Mouse (Mus musculus): ENCODE results near the gene Pask. TPM values are rescaled to one million over a fixed set of nuclear protein-coding genes. Genes with fewer than 3 reads are reported as not detected.
"Not testable (repeated sequence)": the region's sequence is repeated elsewhere in the genome, so short reads cannot be mapped to it uniquely, and the experiment has no call there.

Pask gene
- polyA plus RNA-seq, 1 experiment from 2014 or later: 11.6 TPM

DNA sequence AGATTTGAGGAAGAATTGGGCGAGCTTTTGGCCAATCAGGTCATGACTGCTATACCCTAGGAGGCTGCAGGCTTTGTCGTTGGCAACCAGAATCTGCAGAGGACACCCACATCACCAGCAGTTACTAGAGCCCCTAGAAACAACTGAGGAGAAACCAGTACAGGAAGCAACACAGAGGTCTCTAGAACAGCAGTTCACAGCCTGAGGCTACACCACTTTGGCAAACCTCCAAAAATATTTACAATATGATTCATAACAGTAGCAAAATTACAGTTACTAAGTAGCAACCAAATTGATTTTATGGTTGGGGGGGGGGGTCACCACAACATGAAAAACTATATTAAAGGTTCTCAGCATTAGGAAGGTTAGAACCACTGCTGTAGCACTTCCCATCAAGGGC lies 8.7 kb downstream of the Pask start:
- ATAC-seq (ENCODE audit: insufficient read depth, low FRiP score, low read depth): no peak
- Histone ChIP-seq H3K27me3 (replicated peaks) (no peaks in the 10 kb centered on the region), H3K4me3 (replicated peaks) (no peak overlapping the region), H3K9me3 (no peaks in the 10 kb centered on the region), H3K4me2 (no peak overlapping the region), H3K4me1 (no peaks in the 10 kb centered on the region), H3K36me3 (peaks cover 9% of the 10 kb centered on the region; the same call in 1 of the 2 replicates), H3K9ac (no peak overlapping the region), H3K27ac (no peak overlapping the region)
- WGBS: 72% methylated on average over 2 of the region's 2 CpGs

DNA sequence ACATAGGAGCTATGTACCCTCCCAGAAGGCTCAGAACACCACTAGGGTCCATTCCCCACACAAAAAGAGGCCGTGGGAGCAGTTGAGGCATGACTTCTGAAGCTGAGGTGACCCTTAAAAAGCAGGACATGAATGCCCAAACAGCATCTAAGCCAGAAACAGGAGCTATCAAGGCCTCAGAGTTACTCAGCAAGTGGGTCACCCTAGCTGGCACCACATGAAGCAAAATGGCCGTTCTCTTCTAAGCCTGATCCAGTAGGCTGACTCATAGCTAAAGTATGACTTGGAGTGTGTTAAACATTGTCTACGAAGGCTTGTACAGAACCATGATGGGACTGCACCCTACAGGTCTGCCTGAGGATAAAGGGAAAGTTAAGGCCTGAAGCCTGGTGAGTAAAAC lies 16.8 kb downstream of the Pask start:
- no peak overlapping the region for H3K27ac ChIP-seq
- WGBS: 85% methylated on average over 3 of the region's 3 CpGs
- H3K9ac ChIP-seq: no peak overlapping the region
- H3K9me3 ChIP-seq: no peaks in the 10 kb centered on the region
- no peaks in the 10 kb centered on the region for H3K4me1 ChIP-seq
- H3K36me3 ChIP-seq: peaks cover 15% of the 10 kb centered on the region; the same call in 1 of the 2 replicates
- no peak for ATAC-seq (ENCODE audit: insufficient read depth, low FRiP score, low read depth)
- no peak overlapping the region for H3K4me3 ChIP-seq (replicated peaks)
- no peak overlapping the region for H3K4me2 ChIP-seq
- H3K27me3 ChIP-seq (replicated peaks): no peaks in the 10 kb centered on the region

DNA sequence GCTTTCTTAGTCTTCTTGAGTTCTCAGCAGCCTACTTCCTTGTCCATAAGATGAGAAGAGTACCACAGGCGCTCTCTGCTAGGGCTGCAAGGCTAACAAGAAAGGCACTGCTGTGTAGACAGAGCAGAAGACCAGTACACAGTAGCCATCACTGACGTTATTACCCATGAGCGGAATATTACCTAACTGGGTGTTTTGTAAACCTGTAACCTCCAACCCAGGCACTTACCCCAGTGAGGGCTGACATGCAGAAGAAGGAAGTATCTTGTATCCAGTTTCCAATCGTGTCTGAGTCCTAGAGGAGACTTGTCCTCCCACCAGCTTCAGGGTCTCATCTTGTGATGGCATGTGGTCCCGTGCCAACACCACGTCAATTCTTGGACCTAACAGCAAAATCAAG lies 19.3 kb downstream of the Pask start:
- Histone ChIP-seq H3K4me2 (no peak overlapping the region), H3K36me3 (peaks cover 25% of the 10 kb centered on the region; the same call in 1 of the 2 replicates), H3K9ac (no peak overlapping the region), H3K27ac (no peak overlapping the region), H3K9me3 (no peaks in the 10 kb centered on the region), H3K27me3 (replicated peaks) (no peaks in the 10 kb centered on the region), H3K4me1 (no peaks in the 10 kb centered on the region), H3K4me3 (replicated peaks) (no peak overlapping the region)
- 92% methylated on average over 6 of the region's 6 CpGs for WGBS
- ATAC-seq (ENCODE audit: insufficient read depth, low FRiP score, low read depth): no peak

DNA sequence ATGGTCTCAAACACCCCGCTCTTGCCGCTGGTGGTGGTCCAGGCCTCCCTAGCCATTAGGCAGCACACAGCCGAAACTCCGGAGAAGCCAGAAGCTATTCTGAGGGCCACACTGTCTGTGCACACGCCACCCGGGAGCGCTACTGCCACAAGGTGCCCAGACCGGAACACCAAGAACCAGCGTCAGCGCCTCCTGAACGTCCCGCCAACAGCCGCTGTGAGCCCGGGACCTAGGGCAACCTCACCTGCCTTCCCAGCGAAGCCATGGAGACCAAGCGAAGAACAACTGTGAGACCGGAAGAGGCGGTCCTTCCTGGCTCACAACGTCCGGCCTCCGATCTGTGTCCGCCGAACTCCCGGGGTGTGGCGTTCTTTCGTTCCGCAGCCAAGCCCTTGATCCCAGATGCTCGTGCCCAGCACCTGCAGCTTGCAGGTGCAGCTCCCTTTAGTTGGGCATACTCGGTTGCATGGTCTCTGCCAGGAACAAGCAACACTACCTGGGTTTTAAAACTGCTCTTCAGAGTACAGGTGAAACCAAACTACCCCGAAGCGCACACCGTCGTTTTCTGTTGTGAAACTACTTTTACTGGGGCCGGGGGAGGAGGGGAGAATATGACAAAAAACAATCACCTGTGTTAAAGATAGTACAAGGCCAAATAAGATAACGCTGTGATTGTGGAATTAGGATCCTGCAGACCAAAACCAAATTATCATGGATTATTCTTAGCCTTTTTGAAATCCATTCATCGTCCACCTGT lies 37.5 kb downstream of the Pask start, which contains the start of gene Mterf4:
Gene Mterf4, minus strand, starts transcription at position 335 of the 757 bp plus-strand sequence.
- Histone ChIP-seq H3K27me3 (replicated peaks) (no peaks in the 10 kb centered on the region), H3K4me2 (peak within 1 kb of the TSS; percentile 62), H3K4me3 (replicated peaks) (peak within 1 kb of the TSS; percentile 66), H3K4me1 (peaks cover 6% of the 10 kb centered on the region; the same call in 1 of the 2 replicates), H3K36me3 (peaks cover 26% of the 10 kb centered on the region), H3K27ac (0 out of 2 replicates have a peak within 1 kb of the TSS, but pooled peaks have one; percentile 17), H3K9ac (peak within 1 kb of the TSS; percentile 53; the same call in 1 of the 2 replicates), H3K9me3 (no peaks in the 10 kb centered on the region)
- peak; percentile 95 for ATAC-seq (ENCODE audit: insufficient read depth, low FRiP score, low read depth)
- WGBS: 7% methylated on average over 36 of the region's 36 CpGs

DNA sequence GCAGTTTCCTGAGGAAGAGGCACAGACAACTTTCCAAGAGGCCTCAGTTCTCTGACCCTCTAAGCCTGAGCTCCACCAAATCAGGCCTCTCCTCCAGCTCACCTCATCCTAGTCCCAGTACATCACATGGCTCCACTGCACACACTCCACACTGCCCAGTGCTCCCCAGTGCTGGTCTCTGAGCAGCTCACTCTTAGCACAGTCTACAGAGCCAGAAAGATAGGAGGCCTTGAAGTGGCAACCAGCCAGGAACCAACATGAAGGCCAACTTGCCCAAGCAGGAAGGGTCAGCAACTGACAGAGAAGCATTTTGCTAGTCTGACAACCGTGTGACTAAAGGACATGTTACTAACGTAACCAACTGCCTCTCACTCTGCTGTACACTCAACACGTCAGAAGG lies 42.7 kb downstream of the Pask start:
- no peaks in the 10 kb centered on the region for H3K27me3 ChIP-seq (replicated peaks)
- no peak for ATAC-seq (ENCODE audit: insufficient read depth, low FRiP score, low read depth)
- peaks cover 6% of the 10 kb centered on the region; the same call in 1 of the 2 replicates for H3K4me1 ChIP-seq
- no peak overlapping the region for H3K4me2 ChIP-seq
- WGBS: 85% methylated on average over 3 of the region's 3 CpGs
- H3K9ac ChIP-seq: no peak overlapping the region
- H3K4me3 ChIP-seq (replicated peaks): no peak overlapping the region
- H3K9me3 ChIP-seq: no peaks in the 10 kb centered on the region
- H3K36me3 ChIP-seq: peaks cover 46% of the 10 kb centered on the region
- no peak overlapping the region for H3K27ac ChIP-seq

DNA sequence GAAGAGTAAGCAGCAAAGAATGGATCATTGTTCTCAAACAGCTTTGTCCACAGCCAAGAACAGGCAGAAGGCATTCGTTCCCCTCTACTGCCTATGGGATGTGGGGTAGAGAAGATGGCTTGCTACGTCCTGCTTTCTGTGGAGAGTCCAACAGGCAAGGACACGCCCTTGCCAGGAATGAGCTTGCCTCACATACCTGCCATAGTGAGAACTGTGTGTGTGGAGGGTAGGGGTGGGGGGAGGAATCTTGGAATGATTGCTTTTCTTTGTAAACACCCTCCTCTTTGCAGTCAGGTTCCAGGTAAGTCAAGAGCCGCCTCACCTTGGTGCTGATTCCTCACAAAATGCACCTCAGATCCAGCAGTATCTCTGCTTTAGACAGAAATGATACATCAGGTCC lies 43.5 kb downstream of the Pask start:
- Histone ChIP-seq H3K36me3 (peaks cover 46% of the 10 kb centered on the region), H3K9ac (no peak overlapping the region), H3K27ac (no peak overlapping the region), H3K4me3 (replicated peaks) (no peak overlapping the region), H3K9me3 (no peaks in the 10 kb centered on the region), H3K4me1 (peaks cover 3% of the 10 kb centered on the region; the same call in 1 of the 2 replicates), H3K4me2 (no peak overlapping the region), H3K27me3 (replicated peaks) (no peaks in the 10 kb centered on the region)
- no peak for ATAC-seq (ENCODE audit: insufficient read depth, low FRiP score, low read depth)
- 68% methylated on average over 4 of the region's 4 CpGs for WGBS

DNA sequence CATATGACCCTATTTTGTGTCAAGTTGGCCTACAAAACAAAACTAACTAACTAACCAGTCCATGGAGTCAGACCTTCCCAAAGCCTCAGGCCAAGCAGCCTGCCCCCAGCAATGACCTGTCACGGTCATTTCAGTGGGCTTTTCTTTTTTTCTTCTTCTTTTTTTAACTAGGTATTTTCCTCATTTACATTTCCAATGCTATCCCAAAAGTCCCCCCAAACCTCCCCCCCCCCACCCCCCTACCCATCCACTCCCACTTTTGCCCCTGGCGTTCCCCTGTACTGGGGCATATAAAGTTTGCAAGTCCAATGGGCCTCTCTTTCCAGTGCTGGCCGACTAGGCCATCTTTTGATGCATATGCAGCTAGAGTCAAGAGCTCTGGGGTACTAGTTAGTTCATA lies 48.8 kb downstream of the Pask start:
- not testable (repeated sequence) for ATAC-seq (ENCODE audit: insufficient read depth, low FRiP score, low read depth); H3K27ac ChIP-seq; H3K4me2 ChIP-seq; H3K4me1 ChIP-seq; H3K9ac ChIP-seq; H3K9me3 ChIP-seq; H3K27me3 ChIP-seq (replicated peaks); H3K4me3 ChIP-seq (replicated peaks)
- WGBS: 75% methylated on average over 3 of the region's 3 CpGs
- peaks cover 11% of the 10 kb centered on the region for H3K36me3 ChIP-seq

DNA sequence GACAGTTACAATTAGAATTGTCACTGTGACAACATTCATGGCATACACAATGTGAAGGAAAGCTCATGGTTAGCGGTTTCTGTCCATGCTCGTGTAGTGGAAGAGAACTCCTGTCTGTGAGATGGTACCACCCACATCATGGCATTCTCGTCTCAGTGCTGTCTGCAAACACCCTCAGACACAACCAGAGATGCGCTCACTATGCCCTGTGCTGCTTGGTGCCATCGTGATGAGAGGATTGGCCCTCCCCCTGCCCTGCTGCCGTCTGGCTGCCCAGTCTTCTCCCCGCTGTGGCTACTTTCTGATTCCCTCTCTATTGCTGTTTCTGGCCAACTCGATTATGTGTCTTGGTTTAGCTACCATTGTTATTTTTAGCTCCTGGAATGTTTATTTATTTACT lies 51.3 kb downstream of the Pask start:
- no peak for ATAC-seq (ENCODE audit: insufficient read depth, low FRiP score, low read depth)
- H3K36me3 ChIP-seq: peaks cover 5% of the 10 kb centered on the region
- H3K9ac ChIP-seq: no peak overlapping the region
- no peak overlapping the region for H3K4me3 ChIP-seq (replicated peaks)
- H3K27ac ChIP-seq: no peak overlapping the region
- no peaks in the 10 kb centered on the region for H3K27me3 ChIP-seq (replicated peaks)
- H3K4me1 ChIP-seq: no peaks in the 10 kb centered on the region
- 74% methylated on average over 8 of the region's 8 CpGs for WGBS
- no peaks in the 10 kb centered on the region for H3K9me3 ChIP-seq
- no peak overlapping the region for H3K4me2 ChIP-seq

DNA sequence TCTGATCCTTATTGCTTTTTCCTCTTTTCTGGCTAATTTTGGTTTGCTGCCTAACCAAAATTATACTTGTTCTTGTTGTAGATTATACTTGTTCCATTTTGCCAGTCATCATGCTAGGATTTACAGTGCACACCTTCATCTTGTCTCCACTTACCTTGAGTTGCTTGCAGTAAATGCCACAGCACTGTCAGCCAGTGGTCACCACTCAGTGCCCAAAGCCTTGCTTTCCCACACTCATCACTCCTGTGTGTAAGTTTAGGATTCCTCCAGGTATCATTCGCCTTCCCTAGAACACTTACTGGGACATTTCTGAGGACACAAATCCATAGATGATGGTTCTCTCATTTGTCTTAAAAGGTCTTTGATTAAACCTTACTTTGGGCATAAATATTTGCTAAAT lies 51.7 kb downstream of the Pask start:
- no peak for ATAC-seq (ENCODE audit: insufficient read depth, low FRiP score, low read depth)
- H3K9me3 ChIP-seq: no peaks in the 10 kb centered on the region
- H3K4me2 ChIP-seq: no peak overlapping the region
- H3K4me1 ChIP-seq: no peaks in the 10 kb centered on the region
- H3K27me3 ChIP-seq (replicated peaks): no peaks in the 10 kb centered on the region
- peaks cover 5% of the 10 kb centered on the region for H3K36me3 ChIP-seq
- H3K9ac ChIP-seq: no peak overlapping the region
- no peak overlapping the region for H3K4me3 ChIP-seq (replicated peaks)
- WGBS: 81% methylated on average over 1 of the region's 1 CpGs
- no peak overlapping the region for H3K27ac ChIP-seq

DNA sequence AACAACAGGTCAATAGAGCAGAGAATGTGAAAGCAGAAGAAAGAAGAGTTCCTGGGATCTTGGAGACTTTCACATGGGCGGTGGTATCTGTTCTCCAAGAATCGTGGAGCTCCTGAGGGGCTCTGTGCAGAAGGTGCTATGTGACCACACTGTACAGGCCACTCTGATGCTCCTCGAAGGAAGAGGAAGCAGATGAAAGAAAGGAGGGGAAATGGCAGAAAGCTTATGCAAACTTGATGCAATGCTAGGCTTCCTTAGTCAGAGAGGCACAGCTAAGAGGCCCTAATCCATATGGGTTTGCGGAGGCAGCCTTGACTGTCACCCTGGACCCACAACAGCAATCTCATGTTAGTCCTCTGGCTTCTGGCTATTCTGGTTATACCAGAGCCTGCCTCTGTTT lies 52.3 kb downstream of the Pask start:
- Histone ChIP-seq H3K9ac (no peak overlapping the region), H3K4me1 (no peaks in the 10 kb centered on the region), H3K4me2 (no peak overlapping the region), H3K36me3 (no peaks in the 10 kb centered on the region; the same call in 1 of the 2 replicates), H3K9me3 (no peaks in the 10 kb centered on the region), H3K27me3 (replicated peaks) (no peaks in the 10 kb centered on the region), H3K27ac (no peak overlapping the region), H3K4me3 (replicated peaks) (no peak overlapping the region)
- ATAC-seq (ENCODE audit: insufficient read depth, low FRiP score, low read depth): no peak
- 81% methylated on average over 4 of the region's 4 CpGs for WGBS

DNA sequence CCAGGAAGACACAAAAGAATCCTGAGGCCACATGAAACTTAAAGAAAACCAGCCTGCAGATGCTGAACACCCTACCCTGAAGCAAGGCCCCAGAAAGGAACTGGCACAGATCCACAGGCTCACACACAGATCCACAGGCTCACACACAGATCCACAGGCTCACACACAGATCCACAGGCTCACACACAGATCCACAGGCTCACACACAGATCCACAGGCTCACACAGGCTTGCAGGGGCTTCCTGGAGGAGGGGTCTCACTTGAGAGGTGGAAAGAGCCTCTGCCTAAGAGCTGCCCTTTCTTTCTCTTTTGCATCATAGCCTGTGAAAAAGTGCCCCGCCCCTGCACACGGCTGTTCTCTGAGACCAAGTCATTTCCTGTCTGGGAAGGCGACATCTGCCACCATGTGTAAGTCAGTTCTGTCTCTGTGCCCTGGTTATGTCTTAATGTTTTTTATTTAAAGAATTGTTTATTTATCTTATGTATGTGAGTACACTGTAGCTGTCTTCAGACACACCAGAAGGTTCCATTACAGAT lies 53.5 kb downstream of the Pask start:
- Histone ChIP-seq H3K4me3 (replicated peaks) (no peak overlapping the region), H3K36me3 (no peaks in the 10 kb centered on the region), H3K9me3 (no peaks in the 10 kb centered on the region)

DNA sequence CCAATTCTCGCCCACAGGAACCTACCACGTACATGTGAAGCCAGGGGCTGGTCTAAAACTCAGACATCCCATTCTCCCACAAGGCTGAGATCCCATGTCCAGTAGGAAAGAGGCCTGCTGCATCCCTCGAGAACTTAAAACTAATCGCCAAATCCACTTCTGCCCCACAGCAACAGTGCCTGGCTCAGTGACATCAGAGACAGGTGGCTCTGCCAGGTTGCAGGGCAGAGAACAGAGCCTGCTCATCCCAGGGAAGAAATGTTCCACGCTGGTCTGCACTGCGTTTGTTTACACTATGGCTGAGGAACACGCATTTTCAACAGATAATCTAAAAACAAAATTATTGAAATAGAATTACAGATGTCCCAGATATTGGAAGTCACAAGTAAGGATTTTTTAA lies 66.2 kb downstream of the Pask start:
- no peak for ATAC-seq (ENCODE audit: insufficient read depth, low FRiP score, low read depth)
- H3K27ac ChIP-seq: no peak overlapping the region
- H3K4me1 ChIP-seq: no peaks in the 10 kb centered on the region
- H3K4me2 ChIP-seq: no peak overlapping the region
- H3K27me3 ChIP-seq (replicated peaks): no peaks in the 10 kb centered on the region
- no peak overlapping the region for H3K4me3 ChIP-seq (replicated peaks)
- no peak overlapping the region for H3K9ac ChIP-seq
- no peaks in the 10 kb centered on the region; the same call in 1 of the 2 replicates for H3K36me3 ChIP-seq
- no peaks in the 10 kb centered on the region for H3K9me3 ChIP-seq
- 68% methylated on average over 7 of the region's 7 CpGs for WGBS

More for the DNA sequence above, 53.5 kb downstream of the Pask start:
- Histone ChIP-seq H3K27ac (no peak overlapping the region), H3K27me3 (replicated peaks) (no peaks in the 10 kb centered on the region), H3K9ac (no peak overlapping the region), H3K4me1 (no peaks in the 10 kb centered on the region), H3K4me2 (no peak overlapping the region)
- ATAC-seq (ENCODE audit: insufficient read depth, low FRiP score, low read depth): no peak
- 39% methylated on average over 3 of the region's 3 CpGs for WGBS

Data from stomach, embryonic 15.5 days (tissue).